Mouse (Mus musculus) olfactory bulb, adult 2 months (tissue): ENCODE results near the gene Gm21970.

Experiments used
- CTCF ChIP-seq: fragments of 200-500 bp; IDR thresholded peaks from 2 replicates; pipeline ENCODE4 v1.5.1; 2012; ENCODE audit warnings: low read depth, mild to moderate bottlenecking, low read length, moderate library complexity; ENCODE audit not compliant: insufficient read depth
- POLR2A ChIP-seq: fragments of 200-500 bp; IDR thresholded peaks from 2 replicates; pipeline ENCODE4 v1.6.1; 2012; ENCODE audit warnings: mild to moderate bottlenecking, low read depth, low read length, moderate library complexity; ENCODE audit not compliant: insufficient read depth

GRCm38 (mm10) chr16:91448088-91448487, 56.6 kb downstream of the Gm21970 start:
- TF ChIP-seq POLR2A = no peak
- TF ChIP-seq CTCF = no peak
